ENCODE assay signal across 18 mouse cellular contexts in the genomic region with DNA sequence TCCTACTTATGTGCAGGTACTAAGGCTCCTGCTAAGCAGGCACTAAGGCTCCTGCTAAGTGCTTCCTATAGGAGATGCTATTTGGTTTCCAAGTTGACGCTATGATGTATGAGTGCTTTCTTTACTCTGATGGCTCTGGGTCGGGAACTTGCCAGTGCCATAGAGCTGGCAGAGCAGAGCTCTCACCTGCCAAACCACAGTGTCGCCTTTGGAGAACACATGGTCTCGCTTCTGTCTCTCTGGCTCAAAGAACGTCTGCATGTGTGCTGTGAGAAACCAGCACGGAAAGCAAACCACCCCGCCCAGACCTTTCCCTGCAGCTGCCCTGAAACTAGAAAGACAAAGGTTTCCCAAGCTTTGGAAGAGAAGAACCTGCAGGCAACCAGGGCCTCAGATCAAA.
DNase-seq lines count a peak whose midpoint lies in the region; ATAC-seq lines count a peak whose summit lies in the region.
"Had no signal": no experiment of that assay in that cellular context is flagged by ENCODE, and none has a peak within 500 bp of the region (broad histone marks: within the 10 kb centered on the region; RNA-seq: fewer than 3 reads in every experiment).

No protein-coding gene starts in this region.

- ATAC-seq in frontal cortex, adult (ENCODE audit: low TSS enrichment): peak; percentile 26; the same call in 1 of the 2 replicates
- ATAC-seq: forebrain, embryonic 13.5 days; hindbrain, embryonic 16.5 days; inflammation-experienced regulatory T-cells, adult 6 months; intestine, postnatal 0 days; Patski had no signal

- DNase-seq in frontal cortex, adult 2 months (ENCODE audit: extremely low spot score in 1 of 2, low spot score in 1 of 2): no peak
- DNase-seq in cerebellum, adult 11-12 months: peak; percentile 41
- DNase-seq in cerebellum, adult 9-10 months: peak; percentile 59
- DNase-seq in cerebellum, postnatal 25 days: peak; percentile 51 to 65
- DNase-seq in thymus, postnatal 4 days: no peak
- no peak for DNase-seq in lung, postnatal 14 days
- no peak for DNase-seq in kidney, adult 11 months
- DNase-seq: adrenal gland, adult 8-10 months; gastrocnemius, postnatal 25 days; heart, postnatal 10 days; heart, postnatal 4 days; kidney, adult 9 months had no signal

Comparison
In these comparisons a context has a peak if more than half of its experiments do, and no peak if none do; other contexts are left out.
1. DNase-seq: peak in cerebellum, adult 11-12 months (single experiment), cerebellum, adult 9-10 months (single experiment) and cerebellum, postnatal 25 days (2 of 2); none in frontal cortex, adult 2 months (0 of 2), thymus, postnatal 4 days (single experiment), lung, postnatal 14 days (single experiment) and kidney, adult 11 months (single experiment).